Mouse (Mus musculus): ENCODE data around the gene Plk3.
A peak's percentile ranks its signal among the peaks of the same experiment; 100 is the strongest.
"Not testable (repeated sequence)": the region's sequence is repeated elsewhere in the genome, so short reads cannot be mapped to it uniquely, and the experiment has no call there.

Gene Plk3

DNA sequence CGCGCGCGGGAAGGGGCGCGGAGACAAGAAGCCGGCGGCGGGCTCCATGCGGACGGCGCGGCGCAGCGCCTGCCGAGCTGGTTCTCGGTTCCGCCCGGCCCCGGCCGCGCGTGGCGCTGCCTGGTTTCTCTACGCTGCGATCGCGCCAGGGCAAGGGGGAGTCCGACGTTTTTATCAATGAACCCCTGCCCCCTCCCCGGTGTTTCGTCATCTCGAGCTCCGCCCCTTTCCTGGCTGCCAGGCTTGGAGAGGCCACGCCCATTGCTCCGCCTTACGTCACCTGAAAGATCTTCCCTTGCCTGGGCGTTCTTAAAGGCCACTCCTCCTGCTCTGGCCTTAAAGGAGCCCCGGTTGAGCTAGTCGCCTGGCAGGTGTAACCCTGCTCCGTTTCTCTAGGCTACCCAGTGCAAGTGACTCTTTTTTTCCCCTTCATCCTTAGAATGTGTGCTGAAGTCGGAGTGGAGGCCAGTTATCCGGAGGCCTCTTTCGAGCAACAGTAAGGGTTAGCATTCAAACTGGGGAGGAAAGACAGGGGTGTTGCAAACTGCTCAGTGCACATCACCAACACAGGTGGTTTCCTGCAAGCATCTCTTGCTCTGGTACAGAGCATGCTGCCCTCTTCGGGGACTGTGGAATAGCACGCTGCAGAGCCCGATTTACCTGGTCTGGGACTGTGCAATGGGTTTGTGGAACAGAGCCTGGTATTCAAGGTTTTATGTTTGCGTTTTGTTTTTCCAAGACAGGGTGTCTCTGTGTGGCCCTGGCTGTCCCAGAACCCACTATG is at the start of gene Plk3:
Gene Plk3, minus strand, starts transcription at position 147 of the 784 bp plus-strand sequence.
- peak; percentile 93 for DNase-seq (ENCODE audit: low spot score)

DNA sequence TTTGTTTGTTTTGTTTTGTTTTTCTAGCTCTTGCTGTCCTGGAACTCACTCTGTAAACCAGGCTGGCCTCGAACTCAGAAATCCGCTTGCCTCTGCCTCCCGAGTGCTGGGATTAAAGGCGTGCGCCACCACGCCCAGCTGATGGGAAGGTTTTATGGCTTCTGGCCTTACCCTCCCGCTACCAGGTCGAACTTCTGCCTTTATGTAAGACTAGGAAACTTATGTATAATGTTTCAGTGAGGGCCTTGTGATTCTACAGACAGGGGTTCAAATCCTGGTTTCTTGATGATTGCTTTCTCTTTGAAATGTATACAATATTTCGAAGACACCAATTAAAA is 49.0 kb upstream of the Plk3 start:
- DNase-seq (ENCODE audit: low spot score), result not testable (repeated sequence)

DNA sequence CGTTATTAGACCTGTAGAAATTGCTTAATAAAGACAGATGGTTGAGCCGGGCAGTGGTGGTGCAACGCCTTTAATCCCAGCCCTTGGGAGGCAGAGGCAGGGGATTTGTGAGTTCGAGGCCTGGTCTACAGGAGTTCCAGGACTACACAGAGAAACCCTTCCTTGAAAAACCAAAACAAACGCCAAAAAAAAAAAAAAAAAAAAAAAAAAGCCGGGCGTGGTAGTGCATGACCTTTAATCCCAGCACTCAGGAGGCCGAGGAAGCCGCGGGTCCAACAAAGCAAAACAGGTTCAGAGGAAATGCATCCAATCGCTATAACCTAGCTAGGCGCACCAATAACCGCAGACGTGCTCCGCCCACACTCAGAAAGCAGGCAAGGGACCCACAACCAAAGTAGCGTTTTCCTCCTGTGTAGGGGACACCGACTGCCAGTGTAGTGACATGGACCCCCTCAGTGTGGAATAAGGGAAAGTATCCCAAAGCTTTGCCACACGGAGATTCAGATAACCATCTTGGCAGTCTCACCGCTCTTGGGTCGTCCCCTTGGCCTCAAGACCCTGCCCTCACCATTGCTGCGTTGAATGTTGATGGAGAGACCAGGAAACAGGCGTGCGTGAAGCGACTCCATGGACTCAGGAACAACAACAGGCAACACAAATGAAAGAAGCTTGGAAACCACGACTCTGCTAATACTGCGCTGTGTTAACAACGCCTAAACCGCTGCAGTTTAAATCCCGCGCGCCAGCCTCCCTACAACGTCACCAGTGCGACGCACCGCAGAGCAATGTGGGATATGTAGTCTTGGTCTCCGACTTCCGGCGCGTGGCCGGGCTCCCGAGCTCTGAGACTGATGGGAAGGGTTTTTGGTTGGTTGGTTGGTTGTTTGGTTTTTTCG is 48.3 kb upstream of the Plk3 start, which contains the start of gene Kif2c:
Gene Kif2c, minus strand, starts transcription at position 777 of the 896 bp plus-strand sequence.
- peak; percentile 84 for DNase-seq (ENCODE audit: low spot score)

DNA sequence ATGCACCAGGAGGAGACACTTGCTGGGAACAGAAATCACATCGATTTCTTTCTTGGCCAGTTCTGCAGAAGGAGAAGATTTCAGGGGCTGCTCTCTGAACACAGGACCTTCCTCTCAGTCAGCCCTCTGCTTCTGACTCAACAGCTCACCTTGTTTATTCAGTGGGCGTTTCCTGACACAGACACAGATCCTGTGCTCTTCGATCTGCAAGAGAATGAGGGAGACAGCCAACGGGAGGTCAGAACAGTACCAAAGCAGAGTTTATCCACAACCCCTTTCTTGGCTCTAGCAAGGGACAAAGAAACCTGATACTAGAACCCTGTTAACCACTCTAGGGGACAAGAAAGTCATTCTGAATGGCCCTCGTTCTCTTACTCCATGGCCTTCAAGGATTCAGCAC is 36.2 kb upstream of the Plk3 start:
- DNase-seq (ENCODE audit: low spot score), result no peak

DNA sequence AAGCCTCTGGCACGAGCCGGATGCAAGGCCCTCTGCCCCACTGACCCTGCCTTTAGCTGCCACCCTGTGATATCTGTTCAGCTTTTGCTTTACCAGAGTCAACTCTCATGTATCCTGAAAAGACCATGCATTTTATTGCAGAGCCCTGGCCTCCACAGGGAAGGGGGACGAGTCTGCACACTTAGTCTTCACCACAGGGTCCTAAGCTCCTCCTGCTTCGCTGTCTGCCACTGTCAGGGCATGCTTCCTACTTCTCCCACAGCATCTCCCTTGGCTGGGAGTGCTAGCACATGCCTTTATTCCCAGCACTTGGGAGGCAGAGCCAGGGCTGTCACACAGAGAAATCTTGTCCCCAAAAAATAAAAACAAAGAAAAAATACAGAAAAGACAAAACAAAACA is 27.4 kb upstream of the Plk3 start:
- no peak for DNase-seq (ENCODE audit: low spot score)

DNA sequence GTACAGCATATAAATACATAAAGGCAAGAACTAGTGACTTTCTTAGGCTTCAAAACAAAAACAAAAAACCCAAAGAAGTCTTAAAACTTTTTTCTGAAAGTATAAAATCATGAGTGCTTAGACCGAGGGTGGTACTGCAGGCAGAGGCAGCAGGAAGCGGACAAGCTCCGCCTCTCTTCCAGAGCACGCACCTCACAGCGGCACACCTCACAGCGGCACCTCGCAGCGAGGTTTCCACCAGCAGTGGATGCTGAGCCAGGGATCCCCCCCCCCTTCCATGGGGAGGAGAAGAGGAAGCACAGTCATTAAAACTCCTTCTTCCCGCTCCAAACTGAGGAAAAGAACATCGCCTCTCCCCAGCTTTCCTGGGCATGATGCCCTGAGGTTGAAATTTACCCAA is 25.9 kb upstream of the Plk3 start:
- no peak for DNase-seq (ENCODE audit: low spot score)

DNA sequence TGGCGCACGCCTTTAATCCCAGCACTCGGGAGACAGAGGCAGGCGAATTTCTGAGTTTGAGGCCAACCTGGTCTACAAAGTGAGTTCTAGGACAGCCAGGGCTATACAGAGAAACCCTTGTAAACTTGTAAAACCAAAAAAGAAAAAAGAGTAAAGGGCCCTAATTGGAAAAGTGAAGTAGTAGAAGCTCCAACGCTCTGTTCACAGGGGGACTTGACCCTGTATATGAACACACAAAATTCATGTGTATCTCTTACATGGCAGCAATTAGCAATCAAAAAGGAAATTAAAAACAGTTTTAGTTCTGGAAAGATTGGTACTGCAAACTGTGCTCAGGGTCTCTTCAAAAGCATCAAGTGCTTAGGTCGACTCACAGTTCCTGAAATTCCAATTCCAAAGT is 22.6 kb upstream of the Plk3 start:
- DNase-seq (ENCODE audit: low spot score), result no peak

DNA sequence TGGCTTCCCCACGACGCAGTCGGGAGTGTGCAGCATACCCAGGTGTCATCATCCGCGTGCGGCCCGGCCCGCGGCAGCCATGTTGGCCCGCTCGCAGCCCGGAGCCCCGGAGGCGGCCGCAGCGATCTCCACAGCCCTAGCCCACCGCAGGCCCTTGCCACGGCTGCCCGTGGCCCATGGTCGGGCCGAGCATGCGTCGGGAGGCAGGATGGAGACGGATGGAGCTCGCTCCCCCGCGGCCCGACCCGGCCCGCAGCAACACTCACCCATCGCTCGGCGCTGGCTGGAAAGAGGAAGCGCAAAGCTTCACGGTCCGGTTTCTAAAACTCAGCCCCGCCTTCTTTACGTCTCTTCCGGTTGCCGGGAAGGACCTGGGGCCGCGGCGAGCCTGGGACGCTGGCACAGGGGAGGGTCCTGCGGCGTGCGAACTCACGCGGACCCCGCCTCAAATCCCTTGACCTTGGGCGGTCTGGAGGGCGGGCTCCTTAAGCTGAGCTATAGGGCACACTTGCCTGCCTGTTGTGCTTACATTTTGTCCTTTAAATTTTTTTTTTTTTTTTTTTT is 22.1 kb upstream of the Plk3 start, which contains the start of gene Rps8:
Gene Rps8, minus strand, starts transcription at position 452 of the 564 bp plus-strand sequence.
- peak; percentile 82 for DNase-seq (ENCODE audit: low spot score)

DNA sequence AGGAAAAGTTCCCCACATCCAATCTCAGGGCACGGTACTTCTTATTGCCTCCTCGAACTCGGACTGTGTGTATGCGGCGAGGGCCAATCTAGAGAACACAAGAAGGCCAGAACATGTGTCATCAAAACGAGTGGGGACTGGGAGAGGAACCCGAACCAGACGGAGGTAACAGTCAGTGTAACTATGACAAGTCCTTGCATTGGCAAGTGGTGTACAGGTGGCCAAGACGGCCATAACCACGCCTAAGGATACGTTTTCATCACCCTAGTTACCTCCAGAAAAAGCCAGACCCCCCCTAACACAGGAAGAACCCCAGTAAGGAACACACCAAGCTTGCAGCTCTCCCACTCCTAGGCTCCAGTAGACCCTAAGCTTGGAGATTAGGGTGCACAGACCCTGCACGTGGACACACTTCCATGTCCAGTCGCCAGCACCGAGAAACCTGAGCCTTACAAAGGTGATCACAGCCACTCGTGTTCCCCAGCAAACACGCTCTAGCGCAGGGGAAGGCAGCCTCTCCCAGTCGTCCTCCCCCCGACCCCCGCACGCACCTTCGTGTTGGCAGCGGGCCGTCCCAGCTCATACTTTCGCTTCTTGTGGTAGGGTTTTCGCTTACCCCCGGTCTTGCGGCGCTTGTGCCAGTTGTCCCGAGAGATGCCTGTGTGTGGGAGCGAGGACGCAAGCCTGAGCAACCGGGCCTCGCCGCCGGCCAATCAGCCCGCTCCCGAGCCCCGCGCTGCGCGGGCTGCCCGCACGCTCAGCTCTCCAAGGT is 21.4 kb upstream of the Plk3 start:
- DNase-seq (ENCODE audit: low spot score), result no peak

DNA sequence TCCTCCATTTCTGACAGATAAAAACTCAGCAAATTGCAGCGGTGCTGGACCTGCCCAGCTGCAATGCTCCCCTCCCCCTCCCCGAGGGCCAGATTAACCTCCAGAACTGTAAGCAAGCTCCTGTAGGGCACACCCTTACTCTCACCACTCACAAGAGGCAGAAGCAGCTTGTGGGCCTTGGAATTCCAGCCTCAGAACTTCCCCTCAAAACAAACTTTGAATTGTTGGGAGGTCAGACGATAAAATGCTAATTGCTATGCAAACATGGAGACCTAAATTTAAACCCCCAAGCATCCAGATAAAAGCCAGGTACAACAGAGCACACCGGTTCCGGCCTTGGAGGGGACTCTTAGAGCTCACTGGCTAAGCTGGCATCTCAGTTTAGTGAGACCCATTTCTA is 19.0 kb upstream of the Plk3 start:
- no peak for DNase-seq (ENCODE audit: low spot score)

DNA sequence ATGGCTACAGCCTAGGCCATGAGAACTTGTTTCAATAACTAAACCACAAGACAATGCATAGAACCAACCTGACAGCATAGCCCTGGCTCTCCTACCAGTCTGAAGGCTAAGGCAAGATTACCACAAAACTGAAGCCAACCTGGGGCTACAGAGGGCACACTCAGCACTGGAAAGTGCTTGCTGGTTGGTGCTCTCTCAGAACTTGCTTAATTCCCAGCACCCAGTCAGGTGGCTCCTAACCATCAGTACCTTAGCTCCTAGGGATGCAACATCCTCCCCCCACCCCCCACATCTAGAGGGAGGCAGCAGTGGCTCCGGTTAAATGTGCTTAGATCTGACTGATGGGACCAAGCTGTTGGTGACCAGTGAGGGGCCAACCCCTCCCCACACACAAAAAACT is 17.7 kb upstream of the Plk3 start:
- DNase-seq (ENCODE audit: low spot score), result no peak

DNA sequence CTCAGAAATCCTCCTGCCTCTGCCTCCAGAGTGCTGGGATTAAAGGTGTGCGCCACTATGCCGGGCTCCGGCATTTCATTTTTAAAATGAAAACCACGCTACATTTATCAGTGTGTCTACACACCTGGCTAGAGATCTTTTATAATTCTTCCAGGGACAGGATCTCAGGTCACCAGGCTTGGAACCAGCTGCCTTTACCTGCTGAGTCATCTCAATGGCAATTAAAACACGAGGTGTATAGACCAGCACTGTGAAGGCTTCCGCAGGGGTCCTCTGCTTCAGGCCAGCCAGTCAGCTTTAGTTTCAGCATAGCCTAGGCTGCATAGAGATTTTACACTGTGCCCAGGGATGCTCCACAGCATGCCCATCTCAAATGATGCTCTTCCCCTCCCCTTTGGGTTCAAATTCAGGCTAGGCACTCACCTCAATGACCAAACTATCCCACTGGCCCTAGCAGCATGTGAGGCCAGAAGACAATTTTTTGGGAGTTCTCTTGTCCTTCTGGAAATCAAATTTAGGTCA is 16.5 kb upstream of the Plk3 start:
- no peak for DNase-seq (ENCODE audit: low spot score)

DNA sequence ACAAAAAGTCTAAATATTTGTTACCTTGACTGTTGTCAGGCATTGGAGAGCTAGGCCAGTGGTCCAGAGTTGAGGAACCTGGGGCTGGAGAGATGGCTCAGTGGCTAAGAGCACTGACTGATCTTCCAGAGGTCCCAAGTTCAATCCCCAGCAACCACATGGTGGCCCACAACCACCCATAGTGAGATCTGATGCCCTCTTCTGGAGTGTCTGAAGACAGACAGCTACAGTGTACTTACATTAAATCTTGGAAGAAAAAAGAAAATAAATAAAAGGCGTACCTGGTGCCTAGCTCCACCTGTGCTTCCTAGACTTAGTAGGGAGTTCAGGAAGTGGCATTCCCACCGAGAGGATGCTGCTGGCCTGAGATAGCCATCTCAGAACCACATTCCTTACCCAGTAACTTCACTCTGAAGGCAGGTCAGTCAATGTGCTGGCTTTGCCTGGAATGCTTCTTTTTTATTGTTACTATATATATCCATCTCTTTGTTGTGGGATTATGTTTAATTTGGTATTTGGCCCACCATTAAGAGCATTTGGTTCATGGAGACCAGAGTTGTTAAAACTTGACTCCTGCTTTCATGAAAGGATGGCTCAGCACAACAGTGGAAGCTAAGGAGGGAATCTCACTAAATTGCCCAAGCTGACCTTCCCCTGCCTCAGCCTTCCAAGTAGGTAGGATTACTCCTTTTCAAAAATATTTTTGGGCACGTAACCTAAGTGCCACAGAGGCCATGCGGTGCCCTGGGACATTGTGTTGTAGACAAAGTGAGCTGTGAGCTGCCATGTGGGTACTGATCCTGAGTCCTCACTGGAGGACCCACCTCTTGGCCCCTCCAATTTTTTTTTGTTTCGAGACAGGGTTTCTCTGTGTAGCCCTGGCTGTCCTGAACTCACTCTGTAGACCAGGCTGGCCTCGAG is 15.8 kb upstream of the Plk3 start:
- no peak for DNase-seq (ENCODE audit: low spot score)

DNA sequence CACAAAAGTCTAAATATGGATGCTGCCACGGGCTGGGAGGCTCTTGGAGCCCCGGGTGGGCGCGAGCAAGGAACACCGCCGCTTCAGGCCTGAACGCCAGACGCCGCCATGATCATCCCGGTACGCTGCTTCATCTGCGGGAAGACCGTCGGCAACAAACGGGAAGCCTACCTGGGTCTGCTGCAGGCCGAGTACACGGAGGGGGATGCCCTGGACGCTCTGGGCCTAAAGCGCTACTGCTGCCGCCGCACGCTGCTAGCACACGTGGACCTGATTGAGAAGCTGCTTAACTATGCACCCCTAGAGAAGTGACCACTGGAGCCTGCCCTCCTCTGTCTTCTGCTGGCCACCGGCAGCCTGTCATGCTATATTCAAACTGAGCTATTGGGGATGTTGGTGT is 15.1 kb upstream of the Plk3 start:
- no peak for DNase-seq (ENCODE audit: low spot score)

DNA sequence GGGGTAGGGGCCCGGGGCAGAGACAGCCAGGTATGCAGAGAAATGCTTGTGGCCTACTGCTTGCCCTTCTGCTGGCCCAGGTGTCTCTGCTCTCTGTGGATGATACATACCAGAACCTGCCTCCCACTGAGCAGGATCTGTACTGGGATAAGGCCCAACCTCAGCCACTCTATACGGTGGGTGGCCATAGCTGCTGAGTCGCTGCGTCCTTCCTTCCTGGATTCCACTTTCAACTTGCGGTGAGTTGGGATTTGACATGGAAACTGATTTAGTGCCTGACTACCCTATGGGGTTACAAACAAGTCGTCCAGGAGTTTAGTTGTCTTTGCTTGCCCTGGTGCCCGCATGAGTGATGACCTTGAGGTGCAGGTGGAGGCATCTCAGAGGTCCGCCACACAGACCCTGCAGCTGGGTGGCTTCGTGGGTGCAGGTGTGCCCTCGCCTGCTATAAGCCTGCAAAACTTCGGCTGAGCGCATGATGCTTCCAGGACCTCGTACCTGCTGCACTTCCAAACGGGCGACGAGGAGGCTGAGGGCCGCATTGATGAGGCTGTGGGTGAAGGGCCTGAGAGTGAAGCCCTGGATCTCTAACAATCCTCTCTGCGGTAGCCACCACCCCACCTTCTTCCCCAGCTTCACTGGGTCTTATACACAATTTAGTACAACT is 14.4 kb upstream of the Plk3 start:
- DNase-seq (ENCODE audit: low spot score), result no peak

DNA sequence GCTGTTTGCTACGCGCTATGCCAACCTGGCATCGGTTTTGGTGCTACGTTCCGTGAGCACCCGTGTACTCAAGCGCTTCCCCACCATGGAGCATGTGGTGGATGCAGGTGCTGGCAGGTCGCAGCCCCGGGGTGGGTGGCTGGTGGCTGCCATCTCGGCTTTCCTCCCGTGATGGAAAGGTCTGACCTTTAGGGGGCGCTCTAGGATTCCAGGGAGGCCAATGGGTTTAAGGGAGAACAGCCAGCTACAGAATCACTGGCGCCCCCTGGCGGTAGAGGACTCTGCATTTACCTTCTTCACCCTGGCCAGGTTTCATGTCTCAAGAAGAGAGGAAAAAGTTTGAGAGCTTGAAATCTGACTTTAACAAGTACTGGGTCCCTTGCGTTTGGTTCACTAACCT is 12.4 kb upstream of the Plk3 start:
- peak; percentile 58 for DNase-seq (ENCODE audit: low spot score)

DNA sequence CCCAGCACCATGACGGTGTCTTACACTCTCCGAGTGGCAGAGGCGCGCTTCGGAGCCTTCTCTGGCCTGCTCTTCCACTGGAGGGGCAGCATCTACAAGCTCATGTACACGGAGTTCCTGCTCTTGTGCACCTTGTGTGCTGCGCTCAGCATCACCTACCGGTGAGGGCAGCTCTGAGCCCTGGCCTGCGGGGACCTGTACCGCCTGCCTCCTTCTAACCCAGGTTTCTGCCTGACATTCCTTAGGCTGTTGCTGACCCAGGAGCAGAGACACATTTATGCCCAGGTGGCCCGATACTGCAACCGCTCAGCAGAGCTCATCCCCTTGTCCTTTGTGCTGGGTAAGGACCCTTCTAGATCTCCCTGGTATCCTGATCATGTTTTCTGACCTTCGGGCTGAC is 11.5 kb upstream of the Plk3 start:
- DNase-seq (ENCODE audit: low spot score), result no peak

DNA sequence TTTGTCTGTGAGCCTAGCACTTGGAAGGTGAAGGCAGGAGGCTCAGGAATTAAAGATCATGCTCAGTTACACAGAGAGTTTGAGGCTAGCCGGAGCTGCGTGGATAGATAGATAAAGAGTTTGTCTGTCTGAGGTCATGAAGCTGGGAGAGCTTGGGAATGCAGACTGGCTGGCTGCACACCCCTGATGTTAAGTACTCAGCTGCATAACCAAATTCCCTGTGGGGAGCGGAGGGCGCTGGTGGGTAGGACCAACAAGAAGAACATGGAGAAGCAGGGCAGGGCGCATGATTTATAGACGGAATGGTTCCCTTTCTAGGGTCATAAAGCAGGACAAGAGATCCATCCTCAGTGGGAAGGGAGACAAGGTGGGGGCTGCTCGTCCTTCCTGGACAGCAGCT is 9.3 kb upstream of the Plk3 start:
- no peak for DNase-seq (ENCODE audit: low spot score)

DNA sequence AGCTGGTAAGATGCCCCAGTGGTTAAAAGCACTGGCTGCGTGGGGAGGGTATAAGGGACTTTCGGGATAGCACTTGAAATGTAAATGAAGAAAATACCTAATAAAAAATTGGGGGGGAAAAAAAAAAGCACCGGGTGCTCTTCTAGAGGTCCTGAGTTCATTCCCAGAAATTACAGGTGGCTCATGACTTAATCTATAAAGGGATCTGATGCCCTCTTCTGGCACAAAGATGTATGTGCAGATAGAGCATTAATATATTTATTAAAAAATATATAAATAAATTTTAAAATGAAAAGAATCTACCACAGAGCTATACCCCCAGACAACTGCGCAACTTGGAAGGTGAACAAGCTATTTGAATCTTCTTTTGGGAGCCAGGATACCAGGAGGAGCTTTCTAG is 6.8 kb upstream of the Plk3 start:
- no peak for DNase-seq (ENCODE audit: low spot score)

DNA sequence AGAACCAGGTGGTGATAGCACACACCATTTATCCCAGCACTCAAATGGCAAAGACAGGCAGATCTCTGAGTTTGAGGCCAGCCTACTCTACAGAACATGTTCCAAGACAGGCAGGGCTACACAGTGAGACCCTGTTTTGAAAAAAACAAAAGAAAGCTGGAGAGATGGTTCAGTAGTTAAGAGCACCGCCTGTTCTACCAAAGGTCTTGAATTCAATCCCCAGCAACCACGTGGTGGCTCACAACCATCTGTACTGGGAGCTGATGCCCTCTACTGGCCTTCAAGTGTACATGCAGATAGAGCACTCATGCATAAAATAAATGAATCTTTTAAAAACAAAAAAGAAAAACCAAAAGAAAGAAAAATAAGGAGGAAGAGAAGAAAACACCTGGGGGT is 5.5 kb upstream of the Plk3 start:
- DNase-seq (ENCODE audit: low spot score), result no peak
